Mouse (Mus musculus) activated CD4-positive, CD25-positive, alpha-beta regulatory T cell, adult 4 months (primary cell): ENCODE data around the gene Drap1. TPM values are rescaled to one million over a fixed set of nuclear protein-coding genes. Genes with fewer than 3 reads are reported as not detected.

ENCODE experiments used
- ATAC-seq: one replicate; pipeline ENCODE4 v1.8.0; 2017
- polyA plus RNA-seq, 2 experiments: library from polyadenylated mRNA; unstranded; fragments of 100-300 nt; shearing (Covaris generic); gene quantifications; one replicate each; pipeline ENCODE4 v1.2.1; 2017

Gene Drap1
- polyA plus RNA-seq, 2 experiments from 2014 or later: 50.3 to 53.6 TPM

DNA sequence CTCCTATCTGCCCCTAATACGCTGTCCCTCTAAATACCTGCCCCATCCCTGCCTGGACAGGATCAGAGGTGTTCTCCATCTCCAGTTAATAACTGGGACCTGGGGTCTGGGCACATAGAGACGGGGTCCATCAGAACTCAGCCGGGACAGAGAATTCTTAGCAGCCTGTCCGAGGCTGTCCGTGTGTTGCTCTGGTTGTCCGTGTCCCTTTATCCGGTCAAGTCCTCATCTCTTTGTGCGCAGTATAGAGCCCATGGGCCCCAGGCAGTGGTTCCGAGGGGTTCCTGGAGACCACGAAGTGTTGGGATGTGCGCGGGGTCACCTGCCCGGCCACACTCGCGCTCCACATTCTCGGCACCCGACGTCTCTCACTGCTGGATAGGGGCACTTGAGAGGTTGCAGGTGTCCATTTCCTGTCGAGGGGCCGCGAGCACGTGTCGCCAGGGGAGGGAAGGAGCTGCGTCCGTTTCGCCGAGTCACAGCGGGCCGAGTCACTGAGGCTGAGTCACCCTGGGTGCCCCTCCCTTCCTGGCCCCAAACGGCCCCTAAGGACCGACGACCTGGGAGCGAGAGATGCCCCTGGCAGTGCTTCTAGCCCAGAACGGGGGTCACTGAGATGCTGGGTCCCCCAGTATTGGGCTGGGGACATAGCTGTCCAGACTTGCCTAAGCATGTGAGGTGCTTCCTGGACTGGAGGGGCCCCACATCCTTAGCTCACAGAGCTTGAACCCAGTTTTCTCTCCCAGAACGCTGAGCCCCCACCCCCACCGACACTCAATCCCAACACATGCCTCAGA lies 23.8 kb upstream of the Drap1 start:
- ATAC-seq: no peak

DNA sequence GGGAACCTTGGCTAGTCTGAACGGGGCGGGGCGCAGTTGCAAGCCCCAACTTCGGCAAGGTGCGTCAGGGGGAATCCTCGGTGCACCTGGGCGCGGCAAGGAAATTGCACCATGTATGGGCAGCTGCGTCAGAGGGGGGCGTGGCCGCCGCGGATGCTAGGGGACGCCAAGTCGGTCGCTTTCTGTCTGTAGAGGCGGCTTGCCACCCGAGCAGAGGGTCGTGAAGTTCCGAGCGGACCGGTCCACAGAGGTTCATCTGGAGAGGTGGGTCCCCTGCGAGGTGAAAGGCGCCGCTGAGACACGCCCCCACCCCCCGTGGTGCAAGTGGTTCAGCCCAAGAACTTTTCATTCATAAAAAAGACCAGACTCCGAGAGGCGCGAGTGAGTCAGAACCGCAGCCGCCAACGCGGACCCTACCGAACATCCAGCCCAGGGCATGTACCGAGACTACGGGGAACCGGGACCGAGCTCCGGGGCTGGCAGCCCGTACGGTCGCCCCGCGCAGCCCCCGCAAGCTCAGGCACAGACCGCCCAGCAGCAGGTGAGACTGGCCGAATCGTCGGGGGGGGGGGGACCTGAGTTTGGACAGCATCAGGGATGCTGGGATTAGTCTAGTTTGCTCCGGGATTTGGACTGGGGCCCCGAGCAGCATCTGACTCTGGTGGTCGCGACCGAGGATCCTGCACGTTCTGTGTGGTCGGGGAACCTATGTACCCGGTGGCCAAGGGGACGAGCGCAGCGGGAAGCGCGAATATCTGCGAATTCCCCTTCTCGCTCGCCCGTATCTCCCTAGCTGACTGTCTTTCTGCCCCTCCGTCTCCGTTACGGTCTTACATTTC lies 23.0 kb upstream of the Drap1 start, which contains the start of gene Fosl1:
TSS of gene Fosl1 (plus strand) at position 33 of the 839 bp plus-strand sequence.
- ATAC-seq: peak; percentile 94

DNA sequence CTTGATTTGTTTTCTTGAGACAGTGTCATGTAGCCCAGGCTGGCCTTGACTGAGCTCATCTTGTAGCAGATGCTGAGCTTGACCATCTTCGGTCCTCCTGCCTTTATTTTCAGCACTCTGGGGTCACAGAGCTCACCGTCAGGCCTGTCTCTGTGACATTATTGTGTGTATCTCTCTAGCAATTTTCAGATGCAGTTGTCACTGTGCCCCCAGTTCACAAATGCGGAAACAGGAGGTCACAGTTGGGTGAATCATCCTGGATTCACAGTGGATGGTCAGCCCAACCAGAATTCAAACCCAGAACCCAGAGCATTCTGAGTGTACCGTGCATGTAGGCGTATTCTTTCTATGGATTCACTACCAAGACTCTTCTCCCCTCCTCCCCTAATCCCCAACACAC lies 21.0 kb upstream of the Drap1 start:
- ATAC-seq: no peak

DNA sequence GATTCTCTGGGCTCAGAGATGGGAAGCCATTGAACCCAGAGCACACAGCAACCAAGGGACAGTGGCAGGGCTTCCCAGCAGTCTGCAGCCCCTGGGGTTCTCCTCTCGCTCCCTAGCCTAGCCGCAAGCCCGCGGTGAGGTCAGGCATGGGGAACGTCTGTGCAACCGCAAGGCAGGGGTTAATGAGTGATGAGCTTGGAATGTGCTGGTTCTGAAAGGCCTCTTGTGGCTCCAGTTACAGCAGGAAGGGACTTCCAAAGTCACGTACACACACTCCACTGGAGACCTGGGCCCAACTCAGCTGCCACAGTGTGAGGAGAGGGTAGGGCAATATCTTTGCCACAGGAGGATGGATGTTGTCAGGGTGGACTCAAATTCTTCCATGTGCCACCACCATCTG lies 20.2 kb upstream of the Drap1 start:
- no peak for ATAC-seq

DNA sequence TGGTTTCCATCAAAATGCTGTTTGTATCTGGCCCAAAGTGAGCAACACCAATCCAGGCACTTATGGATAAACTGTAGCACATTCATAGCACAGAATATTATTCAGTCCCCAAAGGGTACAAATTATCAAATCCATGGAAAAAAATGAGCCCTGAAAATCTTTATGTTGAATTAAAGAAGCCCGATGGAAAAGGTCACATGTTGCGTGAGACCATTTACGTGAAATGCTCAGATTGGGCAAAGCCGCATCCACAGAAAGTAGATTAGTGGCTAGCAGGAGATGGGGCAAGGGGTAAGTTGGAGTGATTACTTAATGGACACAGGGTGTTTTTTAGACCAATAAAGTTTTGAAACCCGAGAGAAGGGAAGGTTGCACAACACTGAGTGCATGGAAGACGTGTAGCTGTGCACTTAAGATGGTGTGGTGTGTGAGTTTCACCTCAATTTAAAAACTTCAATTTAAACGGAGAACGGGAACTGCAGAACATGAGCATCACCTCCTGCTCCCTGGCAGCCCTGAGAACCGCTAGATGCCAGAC lies 19.7 kb upstream of the Drap1 start:
- no peak for ATAC-seq

DNA sequence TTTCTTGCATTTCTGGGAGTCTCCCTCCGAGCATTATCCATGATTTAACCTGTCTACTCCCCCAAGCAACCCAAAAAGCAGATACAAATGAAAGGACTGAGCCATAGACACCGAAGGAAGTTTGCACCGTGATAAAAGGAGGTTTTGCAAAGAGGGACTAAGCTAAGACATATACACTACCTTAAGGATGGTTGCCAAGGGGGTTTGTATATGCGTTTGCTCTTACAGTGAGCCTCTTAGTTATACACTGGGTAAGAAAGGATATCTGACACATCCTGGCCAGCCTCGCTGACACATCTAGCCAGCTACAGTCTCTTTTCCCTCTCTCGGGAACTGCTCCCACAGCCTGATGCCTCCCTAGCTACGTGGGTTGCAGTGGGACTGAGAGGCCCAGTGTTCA lies 9.2 kb upstream of the Drap1 start:
- ATAC-seq: no peak

DNA sequence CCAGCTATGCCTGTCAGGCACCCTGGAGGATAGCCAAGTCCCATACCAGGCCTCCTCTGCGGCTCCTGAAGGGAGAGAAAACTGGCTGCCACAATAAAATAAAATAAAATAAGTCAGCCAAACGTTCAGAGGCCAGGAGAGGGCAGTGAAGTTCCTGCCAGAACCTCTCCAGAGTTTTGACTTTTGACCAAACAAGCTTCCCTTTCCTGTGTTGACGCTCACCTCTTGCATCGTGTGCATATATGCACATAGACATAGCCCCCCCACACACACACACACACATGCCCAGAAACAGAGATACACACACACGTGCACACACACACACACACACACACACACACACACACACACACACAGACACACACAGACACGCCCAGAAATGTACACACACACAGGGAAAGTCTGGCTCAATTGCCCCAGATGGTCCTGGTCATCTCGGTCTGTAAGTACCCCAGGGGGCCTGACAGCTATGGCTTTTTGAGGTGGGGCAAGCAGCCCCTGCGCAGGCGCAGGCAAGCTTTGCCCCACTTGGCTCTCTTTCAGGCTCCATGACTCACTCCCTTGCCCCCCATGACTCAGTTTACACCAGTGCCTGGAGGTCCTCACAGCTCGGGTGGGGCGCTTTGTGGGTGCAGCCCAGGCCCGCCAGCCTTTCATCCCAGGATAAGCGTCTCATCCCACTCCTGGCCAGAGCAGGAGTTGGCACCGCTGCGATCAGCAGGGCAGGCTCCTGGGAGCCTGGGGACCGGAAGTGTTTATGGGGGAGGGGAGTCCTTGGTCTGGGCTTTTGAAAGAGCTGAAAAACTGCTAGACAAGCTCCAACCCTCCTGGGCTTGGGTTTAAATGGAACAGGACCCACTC lies 8.4 kb upstream of the Drap1 start:
- ATAC-seq: peak; percentile 57

DNA sequence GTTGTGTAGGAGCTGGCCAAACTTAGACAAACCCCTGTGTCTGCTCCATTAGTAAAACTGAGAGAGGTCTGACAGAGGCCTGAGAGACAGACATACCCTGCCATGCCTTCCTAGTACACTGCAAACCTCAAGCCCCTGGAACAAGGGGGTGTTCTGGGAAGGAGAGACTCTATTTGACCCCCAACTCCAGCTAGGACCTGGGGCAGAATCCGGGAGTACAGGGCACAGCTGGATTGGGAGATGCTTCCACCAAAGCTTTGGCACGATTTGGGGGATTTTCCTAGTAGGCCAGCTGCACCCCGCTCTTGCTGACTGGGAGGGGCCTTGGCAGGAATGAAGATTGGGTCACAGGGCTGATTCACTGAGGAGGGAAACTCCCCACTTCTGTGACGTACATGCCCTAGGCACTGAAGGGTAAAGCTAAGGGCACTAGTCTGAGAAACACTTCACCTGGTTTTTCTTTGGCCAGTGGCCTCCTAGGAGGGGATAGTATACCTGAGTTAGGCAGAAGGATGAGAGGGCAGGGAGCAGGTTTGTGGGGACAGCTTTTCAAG lies 7.2 kb upstream of the Drap1 start:
- ATAC-seq: no peak

DNA sequence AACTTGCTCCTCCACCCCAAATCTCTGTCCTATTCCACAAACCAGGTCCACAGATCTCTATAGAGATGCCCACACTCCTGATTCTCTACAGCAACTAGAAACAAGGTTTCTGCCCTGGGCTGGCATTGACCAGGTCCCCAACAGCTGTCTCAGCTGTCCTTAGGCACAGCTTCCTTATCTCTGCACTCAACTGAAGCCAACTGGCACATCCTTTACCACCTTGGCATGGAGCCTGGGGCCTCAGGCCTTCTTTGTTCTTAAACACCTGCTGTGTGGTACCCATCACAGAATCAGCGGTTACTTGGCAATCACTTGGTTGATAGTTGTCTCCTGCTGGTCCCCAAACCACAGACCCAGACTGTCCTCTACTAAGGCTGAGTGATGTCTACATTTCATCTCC lies 5.6 kb upstream of the Drap1 start:
- ATAC-seq: no peak

DNA sequence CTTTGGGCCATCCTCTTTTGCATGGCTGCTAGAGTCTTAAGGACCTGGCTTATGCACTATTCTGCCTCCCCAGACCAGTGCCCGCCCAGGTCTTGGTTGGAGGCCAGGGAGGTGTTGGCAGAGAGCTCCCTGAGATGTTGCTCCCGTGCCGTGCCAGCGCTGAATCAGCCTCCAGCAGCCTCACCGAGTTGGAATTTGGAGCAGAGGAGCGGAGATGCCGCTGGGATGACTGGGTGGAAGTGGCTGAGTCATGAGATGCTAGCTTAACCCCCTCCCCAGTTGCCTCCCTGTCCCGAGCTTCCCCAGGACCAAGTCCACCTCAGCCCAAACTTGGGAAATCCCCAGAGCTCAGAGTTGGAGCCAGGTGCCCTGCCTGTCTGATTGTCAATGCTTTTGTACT lies 5.0 kb upstream of the Drap1 start:
- no peak for ATAC-seq

DNA sequence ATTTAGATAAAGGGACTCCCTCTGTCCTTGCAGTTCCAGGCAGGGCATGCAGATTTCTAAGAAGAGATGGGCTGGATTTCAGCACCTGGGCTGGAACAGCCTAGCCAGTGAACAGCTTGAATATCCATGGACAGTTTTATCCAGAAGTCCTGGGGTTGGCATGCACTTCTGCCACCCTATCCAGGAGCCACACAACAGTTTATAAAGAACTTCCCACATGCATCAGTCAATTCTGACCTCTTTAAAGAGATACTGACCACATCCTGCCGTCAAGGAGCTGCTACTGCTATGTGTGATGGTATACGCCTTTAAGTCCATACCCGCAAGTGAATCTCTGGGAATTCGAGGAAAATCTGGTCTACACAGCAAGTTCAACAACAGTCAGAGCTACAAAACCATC lies 4.4 kb upstream of the Drap1 start:
- ATAC-seq: no peak

DNA sequence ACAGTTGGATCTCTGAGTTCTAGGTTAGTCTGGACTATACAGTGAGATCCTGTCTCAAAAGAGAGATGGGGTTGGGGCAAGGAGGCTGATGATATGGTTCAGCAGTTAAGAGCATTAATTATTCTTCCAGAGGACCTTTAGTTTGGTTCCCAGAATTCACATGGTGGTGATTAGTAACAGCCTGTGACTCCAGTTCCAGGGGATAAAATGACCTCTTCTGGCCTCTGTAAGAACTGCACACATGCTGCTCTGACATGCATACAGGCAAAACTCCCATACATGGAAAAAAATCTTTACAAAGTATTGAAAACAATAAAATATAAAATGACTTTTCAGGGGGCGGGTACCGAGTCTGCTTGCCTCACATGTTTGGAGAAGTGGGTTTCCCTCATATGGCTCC lies 3.3 kb upstream of the Drap1 start:
- no peak for ATAC-seq

DNA sequence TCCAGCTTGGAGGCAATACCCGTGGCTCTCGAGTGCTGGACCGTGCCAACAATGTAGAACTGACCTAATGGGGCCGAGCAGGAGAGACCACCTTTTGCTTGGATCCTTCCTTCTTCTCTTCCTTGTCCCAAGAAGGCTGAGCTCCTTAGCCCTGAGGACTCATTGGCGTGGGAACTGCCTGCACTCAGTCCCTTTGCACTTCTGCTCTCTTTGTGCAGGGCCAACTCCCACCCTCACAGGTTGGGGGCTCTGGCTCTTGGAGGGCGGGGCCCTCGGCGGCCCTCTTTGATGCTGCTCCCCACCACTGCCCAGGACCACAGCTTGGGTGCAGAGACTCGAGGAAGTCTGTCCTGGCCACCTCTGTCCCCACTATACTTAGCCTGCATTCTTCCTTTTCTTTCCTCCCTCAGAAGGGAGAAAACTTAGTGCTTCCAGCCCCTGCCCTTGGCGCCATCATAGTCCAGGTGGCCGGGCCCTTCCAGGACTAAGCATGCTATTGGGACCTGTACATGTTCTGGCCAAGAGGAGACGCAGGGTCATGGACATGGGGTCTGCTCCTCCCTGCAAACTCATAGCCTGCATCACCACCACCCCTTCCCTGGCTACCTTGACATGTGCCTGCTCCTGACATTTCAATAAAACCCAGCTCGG lies 2.0 kb upstream of the Drap1 start:
- no peak for ATAC-seq

DNA sequence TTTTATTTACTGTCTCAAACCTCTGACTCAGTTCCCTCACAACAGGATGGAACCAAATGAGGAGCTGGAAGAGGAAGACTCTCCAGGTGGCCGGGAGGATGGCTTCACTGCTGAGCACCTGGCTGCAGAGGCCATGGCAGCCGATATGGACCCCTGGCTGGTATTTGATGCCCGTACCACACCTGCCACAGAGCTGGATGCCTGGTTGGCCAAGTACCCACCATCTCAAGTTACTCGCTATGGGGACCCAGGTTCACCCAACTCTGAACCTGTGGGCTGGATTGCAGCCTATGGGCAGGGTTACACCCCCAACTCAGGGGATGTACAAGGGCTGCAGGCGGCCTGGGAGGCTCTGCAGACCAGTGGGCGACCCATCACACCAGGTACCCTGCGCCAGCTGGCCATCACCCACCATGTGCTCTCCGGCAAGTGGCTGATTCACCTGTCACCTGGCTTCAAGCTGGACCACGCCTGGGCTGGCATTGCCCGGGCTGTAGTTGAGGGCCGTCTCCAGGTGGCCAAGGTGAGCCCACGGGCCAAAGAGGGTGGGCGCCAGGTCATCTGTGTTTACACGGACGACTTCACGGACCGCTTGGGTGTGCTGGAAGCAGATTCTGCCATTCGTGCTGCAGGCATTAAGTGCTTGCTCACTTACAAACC lies 1.3 kb upstream of the Drap1 start:
- ATAC-seq: no peak

DNA sequence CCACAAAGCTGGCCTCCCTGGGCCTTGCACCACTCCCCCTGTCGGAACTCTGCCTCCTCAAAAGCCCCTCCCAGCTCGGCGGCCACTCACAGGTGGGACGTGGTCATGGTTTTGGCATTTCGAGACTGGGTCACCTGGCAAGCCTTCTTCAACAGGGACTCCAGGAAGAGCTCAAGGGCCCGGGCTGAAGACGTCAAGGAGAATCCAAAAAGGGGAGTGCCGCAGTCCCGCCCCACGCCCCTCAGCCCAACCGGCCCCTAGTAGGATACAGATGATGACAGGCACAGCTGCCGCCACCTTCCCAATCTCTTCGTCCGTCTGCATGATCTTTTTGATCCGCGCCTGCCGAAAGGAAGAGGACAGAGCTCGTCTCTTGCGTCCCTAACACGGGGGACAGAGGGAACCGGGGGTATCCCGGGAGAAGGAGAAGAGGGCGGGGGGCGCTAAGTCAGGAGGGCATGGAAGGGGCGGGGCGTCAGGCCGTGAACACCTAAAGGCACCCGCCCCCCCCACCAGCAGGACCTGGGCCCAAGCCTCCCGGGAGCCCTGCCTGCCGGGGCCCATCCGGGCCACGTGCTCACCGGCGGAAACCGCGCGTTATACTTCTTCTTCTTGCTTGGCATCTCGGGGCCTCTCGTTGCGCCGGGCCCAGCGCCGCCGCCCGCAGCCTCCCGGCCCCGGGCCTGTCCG lies 542 bp downstream of the Drap1 start:
- ATAC-seq: peak; percentile 37

DNA sequence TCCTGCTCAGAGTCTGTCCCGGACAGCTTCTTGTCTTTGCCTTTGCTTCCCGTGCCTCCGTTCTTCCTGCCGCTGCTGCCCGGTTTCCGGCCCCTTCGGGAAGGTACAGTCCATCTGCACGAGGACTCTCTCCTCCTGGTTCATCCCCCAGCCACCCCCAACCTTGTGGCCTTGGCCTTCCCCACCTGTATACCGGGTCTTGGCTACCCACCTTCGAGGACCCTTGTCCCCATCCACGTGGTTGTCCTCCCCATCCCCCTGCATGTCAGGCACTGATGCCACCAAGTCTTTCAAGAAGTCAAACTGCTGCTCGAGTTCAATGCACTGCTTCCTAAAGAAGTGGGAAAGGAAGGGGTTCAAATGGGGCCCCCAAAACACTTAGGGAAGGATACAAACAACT lies 1.2 kb downstream of the Drap1 start:
- no peak for ATAC-seq

DNA sequence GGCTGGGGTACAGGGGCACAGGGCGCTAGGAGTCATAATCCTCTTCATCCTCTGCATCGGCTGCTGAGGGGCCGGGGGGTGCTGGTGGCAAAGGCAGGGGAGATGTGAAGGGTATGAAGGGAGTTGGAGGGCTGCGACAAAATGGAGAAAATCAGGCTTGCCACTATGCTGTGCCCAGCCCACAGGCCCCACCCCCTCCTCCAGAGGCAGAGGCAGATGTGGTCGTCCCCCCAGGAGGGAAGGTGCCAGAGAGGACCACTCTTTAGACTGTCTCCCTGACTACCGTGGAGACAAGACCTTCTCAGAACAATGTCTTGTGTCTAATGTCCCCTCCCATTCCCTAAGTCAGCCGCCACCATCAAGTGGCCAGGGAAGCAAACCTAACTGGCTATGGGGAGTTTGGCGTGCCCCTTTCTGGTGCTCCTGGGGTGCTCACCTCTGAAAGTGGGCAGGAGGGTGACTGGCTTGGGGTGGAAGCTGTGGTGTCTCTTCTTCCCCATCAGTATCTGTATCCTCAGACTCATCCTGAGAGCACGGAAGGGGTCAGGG lies 1.8 kb downstream of the Drap1 start:
- no peak for ATAC-seq

DNA sequence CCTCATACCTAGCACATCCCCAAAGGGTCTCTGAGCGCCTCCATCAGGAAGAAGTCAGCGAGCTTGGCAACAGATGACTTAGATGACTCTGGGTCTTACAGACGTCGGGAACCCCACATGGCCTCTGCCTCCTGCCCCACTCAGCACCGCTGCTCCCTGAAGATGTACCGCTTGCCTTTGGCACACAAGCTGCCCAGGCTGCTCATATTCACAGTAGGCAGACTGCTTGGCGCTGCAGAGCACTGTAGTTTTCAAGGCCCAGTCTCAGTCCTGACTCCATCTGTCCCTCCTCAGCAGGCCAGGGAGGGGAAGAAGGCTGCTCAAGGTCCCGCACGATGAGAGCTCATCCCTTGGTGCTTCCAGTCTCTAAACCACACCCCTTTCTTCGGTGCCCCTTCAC lies 2.5 kb downstream of the Drap1 start:
- no peak for ATAC-seq

DNA sequence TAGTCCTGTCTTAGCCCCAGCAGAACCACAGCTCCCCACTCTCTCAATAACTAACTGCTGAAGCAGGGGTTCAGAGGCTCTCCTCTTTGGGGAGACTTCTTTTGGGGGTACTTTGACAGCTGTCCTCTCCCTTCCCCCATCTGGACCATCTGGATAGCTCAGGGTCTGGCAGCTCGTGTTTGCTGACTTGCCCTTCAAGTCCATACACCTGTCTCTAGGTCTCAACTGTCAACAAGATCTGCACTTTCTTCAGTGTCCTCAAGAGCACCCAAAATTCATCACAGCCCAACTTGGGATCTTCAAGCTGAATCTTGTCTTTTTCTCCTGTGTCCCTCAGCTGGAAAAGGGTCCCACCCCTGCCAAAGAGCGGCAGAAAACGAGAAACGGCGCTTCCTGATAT lies 3.0 kb downstream of the Drap1 start:
- no peak for ATAC-seq

DNA sequence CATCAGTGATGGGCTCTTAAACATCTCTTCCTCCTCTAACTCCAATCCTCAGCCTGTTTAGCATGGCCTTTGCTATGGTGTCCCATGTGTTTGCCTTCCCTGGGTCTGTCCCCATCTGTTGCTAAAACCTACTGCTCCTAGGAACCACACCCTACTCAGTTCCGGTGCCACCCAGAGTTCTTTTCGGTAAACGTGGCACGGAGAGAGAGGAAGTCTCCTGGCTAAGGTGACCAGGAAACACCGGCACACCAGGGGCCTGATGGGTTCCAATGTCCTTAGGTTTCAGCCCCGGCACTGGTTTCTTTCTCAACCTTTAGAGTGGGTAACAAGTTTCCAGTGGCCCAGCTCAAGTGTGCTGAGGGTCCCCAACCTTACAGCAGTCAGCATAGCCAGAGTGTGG lies 4.2 kb downstream of the Drap1 start:
- ATAC-seq: no peak
